Mouse (Mus musculus) right cerebral cortex, adult 2 months (tissue): ENCODE data around the gene Gcgr.

Experiments used
- DNase-seq, 2 experiments: peaks; one replicate each; pipeline ENCODE4 v3.0.0; 2021 to 2022; ENCODE audit warnings: low spot score in 2 of 2

Gene Gcgr

DNA sequence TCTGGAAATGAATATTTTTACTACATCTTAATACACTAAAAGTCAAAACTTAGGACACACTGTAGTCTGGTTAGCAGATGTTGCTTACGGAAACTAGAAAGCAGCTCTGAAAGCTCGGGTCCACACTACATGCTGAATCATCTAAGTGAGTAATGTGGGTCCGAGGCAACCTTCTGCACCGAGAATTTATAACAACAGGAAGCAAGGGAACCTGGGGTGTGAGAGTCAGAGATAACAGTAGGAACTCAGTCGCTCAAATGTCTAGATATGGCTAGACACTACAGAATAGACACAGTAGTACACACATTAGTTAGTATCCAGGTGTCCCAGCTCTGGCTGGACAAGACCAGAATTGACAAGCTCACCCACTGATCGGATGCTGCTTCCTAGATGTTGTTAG, 58.0 kb downstream of the Gcgr start:
- DNase-seq: no peak
